Mouse (Mus musculus): ENCODE results near the gene Rapgef2.

Rapgef2 gene

DNA sequence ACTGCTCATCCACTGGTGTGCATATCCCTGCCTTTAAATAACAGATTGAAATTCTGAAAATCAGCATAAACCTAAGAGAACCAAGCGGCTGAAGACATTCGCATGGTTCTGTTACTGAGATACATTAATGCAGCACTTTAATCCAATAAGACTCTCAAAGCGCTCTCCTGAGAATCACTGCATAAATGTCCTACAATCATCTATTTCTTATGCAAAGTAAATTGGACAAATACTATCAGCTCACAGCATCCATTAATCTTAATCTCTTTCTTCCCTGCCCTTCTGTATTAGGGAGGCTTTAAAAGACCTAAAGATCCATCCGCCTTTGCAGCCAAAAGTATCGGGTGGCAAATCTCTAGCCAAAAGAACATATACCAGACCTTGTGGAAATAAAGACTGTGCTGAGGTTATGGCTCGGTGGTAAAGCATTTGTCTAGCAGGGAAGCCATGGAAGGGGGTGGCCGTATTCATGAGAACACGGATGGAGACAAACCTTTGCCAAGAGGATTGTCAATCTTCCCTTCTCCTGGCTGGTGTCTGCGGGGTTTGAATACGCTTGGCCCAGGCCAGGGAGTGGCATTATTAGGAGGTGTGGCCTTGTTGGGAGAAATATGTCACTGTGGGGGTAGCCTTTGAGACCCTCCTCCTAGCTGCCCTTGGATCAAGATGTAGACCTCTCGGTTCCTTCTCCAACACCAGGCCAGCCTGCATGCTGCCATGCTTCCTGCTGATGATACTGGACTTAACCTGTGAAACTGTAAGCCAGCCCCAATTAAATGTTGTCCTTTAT is 10.3 kb downstream of the Rapgef2 start:
- DNase-seq, result no peak

DNA sequence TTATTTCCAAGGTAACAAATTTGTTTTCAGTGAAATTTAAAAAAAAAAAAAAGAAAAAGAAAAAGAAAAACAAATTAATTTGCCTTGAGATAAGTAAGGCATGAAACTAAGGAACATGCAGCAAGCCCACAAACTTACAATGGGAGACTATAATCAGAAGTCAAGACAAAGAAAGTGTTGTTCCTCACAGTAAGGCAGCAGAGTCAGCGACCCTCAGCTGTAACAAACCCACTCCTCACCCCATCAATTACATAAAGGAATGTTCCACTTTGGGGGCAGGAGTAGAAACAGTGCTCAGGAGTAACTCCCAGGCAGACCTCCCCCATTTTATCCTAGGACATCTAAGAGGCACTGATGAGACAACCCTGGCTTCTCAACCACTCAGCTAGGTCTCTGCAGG is 13.0 kb downstream of the Rapgef2 start:
- no peak for DNase-seq

DNA sequence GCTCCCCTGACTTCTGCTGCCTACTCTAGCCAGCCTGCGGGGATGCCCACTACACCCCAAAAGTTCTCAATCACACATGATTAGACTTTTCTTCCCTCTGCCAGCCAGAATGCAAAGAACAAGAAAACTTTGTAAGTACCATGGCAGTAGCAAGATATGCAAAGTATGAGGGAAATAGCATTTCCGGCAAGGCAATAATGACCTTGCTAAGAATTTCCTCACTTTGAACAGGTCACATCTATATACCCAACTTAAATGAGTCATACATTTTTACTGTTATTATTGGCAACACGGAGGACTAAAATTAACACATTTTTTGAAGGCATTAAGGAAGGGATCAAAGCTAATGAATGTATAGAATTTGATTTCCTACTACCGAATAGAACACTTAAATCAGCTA is 13.4 kb downstream of the Rapgef2 start:
- no peak for DNase-seq

DNA sequence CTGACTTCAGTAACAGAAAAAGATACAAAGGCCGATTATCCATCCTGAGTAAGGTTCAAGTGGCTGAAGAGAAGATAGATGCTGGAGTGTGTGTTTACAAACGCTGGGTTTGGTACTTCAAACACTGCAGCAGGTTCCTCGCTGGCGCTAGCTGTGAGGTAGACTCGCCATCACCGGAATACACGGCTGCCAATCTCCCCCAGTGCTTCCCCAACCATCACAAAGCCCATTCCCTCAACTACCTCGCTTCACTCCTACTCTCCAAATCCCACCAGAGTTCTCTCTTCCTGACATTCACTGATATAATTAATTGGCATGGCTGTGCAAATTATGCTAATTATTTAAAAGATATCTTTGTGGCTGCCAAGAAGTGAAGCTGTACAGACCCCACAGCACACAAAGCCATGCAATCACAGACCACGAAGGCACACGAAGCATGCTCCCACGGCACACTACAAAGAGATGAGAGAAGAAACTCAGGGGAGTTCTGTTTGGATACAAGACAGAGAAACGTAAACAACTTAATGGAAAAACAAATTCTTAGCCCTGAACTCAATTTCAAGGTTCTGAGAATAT is 15.2 kb downstream of the Rapgef2 start:
- DNase-seq, result no peak

DNA sequence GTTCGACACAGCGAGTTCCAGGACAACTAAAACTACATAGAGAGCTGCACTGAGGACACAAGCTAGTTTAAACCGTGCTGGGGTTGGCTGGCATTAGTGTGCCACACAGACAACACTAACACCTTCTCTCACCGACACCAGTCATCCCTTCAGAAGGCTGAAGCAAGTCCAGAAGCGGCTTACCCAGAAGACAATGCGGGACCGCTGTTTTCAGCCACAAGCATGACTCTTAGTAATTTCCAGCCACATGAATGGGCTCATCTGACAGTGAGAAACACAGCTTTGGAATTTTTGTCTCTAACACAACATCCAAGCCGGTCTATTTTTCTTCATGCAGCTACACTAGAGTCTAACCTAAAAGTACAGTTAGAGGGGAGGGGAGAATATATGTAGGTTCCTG is 16.4 kb downstream of the Rapgef2 start:
- DNase-seq, result no peak

DNA sequence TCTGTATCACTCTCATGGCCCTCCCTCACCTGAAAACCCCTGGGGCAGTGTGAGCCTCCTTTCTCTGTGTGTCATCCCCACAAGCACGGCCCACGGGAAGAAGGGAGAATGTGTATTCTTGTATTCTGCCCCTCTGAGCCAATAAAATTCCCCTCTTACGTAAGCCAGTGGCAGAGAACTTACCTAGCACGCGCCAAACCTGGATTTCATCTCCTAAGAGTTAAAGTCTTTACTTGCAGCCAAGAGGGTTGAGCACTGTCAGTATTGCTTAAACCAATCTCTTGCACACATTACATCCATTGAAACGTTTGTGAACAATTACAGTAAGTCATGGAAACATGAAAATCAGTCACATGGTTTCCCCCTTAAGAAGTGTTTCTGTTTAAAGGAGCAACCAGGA is 19.3 kb downstream of the Rapgef2 start:
- no peak for DNase-seq

DNA sequence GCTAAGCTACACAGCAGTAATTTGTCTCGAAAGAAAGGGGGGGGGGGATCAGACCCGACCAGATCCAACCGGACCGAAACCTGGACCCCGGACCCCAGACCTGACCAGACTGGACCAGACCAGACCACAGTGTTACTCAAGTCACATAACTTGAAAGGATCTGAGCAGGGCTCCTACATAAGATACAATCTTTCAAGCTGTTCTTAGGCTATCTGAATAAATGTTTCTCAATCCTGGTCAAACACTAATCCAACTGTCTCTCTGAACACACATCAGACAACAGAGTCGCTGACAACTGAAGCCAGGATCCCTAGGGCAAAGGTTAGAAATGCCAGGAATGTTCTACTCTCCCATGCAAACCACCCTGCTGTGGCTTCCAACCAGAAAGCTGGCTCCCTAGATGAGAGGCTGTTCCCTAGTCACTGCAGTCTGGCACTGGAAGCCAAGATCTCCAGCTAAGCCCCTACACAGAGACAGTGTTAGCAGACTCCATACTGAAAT is 24.5 kb downstream of the Rapgef2 start:
- DNase-seq, result no peak

DNA sequence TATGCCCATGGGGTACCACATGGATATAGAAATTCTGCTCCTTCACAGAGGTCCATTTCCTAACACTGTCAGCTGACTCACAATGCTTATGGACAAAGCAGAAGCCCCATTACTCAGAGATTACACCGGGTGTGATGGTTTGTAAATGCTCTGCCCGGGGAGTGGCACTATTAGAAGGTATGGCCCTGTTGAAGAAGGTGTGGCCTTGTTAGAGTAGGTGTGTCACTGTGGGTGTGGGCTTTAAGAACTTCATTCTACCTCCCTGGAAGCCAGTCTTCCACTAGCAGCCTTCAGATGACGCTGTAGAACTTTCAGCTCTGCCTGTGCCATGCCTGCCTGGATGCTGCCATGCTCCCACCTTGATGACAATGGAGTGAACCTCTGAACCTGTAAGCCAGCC is 32.3 kb downstream of the Rapgef2 start:
- no peak for DNase-seq

DNA sequence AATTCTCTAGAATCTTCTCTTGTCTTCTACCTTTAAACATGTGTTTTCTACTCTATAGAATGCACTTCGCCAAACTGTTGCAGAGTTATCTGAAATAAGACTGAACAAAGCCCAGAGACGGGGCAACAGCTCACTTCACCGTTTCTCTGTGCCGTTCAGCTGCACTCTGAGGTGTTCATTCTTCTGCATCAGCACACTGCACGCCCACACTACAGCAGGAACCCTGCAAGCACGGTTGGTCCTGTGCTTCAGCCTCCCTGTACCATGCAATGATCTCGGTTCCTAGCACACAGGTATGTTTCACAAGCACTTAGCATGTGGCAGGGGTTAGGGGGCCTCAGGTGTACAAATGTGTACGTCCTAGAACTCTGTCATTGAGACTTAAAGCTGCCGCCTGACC is 32.9 kb downstream of the Rapgef2 start:
- peak; percentile 41 for DNase-seq

DNA sequence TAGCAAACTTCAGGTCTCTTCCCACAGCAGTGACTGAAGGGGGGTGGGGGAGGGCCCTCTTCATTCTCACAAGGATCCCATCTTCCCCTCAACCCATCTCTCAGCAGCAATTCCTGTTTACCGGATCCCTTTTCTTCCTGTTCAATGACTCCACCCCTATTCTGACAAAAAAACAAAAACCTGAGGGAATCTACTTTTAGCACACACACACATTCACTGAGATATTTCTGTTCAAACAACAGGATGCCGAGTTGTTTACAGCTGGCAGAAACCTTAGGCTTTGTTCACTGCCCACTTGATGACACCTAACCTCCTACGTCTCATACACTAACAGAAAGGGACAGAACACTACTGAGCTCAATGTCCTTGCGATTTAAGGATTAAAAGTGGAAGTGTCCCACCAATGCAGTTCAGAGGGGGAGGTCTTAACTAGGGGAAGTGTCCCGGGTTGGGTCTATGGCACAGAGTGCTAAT is 33.4 kb downstream of the Rapgef2 start:
- DNase-seq, result no peak

DNA sequence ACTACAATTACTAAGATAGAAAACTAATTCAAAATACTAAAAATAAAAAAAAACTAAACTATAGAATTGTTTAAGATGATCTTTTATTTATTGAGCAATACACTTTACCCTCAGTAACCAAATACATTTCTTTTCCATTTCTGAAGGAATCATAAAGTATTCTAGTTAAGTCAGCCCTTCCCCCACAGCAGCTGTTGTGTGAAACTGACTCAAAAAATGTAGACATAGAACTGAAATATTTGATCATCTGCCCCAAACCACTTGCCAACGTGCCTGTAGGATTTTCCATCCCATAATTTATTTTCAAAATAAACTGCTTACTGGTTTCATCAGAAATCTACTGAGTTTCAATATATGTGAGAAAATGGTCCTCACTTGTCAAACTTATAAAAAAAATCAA is 36.4 kb downstream of the Rapgef2 start:
- DNase-seq, result no peak

DNA sequence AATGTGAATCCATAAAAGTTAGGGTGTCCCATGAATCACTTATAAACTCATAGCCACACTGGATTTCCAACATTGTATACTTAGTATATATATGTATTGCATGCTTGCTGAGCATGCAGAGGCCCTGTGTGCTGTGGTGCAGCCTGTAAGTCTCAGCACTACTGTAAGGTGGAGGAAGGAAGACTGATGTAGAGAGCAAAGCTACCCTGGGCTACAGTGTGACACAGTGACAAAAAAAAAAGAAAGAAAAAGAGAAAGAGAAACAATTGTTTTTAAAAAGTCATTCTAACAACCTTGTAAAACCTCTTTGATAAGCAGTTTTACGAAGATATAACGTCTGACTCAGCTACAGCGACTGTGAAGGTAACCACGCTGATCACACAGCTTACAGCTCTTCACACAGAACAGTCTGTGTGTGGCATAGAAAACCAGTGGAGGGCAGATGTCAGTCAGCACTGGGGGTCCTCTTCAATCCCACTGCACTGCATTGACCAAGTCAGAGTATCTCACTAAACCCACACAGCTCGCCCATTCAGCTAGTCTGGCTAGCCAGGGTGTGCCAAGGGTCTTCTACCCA is 37.6 kb downstream of the Rapgef2 start:
- DNase-seq, result no peak

DNA sequence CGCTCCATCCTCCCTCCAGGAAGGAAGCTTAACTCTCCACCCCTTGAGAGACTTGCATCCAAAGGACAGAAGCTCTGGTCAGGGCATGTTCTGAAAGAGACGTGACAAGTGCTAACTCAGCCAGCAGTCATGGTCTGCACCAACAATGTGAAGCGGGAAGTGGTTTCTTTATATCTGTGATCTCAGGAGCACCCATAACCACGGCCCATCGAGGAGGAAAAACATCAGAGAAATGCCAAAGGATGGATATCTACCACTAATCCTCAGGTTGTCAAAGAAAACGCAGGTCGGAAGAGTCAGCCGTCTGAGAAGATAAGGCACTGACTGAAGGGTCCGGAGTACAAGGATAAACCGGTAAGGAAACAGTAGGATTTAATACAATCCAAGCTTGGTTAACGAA is 38.1 kb downstream of the Rapgef2 start:
- no peak for DNase-seq

DNA sequence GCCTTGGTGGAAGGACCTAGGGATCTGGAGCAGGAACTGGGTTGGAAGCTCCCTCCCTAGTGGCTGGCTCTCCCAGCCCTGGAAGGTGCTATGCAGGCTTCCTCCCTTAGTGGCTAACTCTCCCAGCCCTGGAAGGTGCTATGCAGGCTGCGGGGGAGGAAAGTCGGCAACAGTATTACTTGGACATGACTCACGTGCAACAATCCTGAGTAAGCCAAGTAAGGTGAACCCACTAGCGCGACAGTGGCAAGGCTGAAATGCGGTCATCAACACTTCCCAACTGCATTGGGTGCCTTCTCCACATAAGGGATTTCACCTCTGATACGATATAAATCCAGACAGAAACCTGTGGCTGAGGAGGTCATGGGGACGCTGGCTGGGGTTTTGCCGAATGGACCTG is 42.0 kb downstream of the Rapgef2 start:
- no peak for DNase-seq

DNA sequence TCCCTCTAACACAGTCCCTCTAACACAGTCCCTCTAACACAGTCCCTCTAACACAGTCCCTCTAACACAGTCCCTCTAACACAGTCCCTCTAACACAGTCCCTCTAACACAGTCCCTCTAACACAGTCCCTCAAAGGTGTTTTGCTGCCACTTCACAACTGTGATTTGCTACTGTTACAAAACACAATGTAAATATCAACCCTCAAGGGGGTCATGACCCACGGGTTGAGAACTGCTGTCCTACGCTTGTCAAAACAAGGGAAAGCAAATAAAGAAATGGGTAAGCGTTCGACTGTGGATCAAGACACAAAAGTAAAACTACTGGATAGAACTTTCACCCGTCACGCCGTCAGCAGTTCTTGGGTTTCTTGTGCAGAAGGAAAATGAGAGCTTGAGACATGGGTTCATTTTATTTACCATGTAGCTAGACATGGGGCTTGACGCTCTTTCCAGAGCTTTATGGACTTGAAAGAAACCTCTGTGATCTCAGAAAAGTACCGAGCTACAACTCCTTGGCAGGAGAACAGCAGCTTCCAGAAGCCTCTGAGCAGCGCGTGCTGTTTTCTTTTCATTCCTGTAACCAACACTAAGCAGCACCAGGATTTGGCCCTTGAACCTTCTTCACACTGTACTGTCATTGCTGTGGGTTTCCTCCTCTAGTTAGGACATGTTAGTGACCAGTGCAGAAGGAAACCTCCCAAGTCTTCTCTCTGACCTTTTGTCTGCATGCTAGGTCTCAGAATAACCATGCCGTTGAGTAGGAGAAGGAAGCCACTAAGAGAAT is 43.2 kb downstream of the Rapgef2 start:
- no peak for DNase-seq

DNA sequence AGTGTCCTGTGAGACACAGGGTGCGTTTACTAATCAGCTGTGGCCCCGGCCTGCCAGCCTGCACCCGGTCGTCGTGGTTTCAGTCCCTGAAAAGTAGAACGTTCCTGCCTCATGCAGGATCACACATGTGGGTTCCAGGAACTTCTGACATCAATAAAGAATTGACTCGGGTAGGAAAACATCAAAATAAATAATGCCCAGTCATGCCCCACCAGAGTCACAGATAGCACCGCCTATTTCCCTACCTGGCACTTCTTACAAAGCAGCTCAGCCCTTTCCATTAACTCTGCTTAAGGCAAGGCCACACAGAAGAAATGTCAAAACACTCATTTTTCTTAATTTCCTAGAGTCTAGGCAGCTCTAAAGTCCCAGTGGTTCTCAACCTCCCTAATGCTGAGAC is 44.0 kb downstream of the Rapgef2 start:
- DNase-seq, result no peak

DNA sequence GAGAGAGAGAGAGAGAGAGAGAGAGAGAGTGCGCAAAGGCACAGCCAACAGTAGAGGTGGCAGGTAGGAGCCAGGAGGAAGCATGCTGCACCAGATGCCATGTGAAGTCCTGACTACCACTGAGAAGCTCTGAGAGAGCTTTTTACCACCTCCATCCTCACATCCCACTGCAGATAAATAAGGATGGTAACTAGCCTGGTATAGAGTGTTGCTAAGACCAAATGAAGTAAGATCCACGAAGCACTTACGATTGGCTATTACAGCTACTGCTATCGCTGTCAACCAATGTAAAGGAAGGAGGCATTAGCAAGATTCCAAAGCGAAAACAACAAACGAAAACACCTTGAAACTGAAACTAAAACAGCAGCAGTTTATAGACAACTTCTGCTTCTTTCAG is 47.3 kb downstream of the Rapgef2 start:
- DNase-seq, result peak; percentile 43

DNA sequence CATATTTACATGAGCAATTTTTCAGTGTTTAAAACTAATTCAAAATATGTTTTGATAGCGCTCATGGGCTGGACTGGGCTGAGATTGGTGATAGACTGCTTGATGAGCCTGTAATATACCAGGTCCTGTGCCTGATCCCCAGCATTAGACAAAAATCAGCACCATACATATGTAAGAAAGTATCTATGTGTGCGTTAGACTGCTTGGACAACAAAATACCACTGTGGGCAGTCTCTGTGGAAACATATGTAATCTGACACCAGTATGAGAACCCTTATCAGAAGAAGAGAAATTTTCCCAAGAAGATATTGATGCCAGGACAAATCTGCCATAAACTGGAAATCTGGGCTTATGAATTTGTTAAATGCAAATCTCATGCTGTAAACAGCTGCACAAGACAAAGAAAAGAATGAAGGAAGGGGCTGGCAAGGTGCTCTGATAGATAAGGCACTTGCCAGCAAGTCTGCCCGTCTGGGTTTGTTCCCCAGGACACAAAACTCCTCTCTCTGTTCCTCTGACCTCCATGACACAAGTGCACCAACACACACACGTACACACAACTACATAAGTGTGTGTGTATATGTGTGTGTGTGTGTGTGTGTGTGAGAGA is 47.8 kb downstream of the Rapgef2 start:
- no peak for DNase-seq

DNA sequence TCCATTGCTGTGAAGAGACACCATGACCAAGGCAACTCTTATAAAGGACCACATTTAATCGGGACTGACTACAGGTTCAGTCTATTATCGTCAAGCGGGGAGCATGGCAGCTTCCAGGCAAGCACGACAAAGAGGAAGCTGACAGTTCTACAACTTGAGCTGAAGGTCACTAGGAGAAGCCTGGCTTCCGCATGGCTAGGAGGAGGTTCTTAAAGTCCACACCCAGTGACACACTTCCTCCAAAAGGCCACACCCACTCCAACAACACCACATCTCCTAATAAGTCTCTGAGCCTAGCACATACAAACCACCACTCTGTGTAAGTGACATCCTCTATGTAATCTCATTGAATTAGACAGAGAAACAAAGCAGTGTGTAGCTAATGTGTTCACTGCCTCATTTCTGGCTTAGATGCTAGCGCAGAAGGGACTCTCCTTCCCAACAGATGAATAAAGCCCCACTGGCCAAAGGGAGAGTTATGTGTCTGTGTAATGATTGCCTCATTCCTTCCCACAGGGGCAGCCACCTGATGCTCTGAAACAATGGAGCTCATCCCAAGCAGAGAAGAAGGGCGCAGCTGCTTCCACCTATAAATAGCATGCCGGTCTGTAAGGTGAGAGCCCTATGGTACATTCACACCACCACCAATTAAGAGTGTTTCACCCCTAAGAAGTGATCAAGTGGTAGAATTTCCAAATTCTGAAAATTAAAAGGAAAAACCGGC is 48.5 kb downstream of the Rapgef2 start:
- DNase-seq, result peak; percentile 36

DNA sequence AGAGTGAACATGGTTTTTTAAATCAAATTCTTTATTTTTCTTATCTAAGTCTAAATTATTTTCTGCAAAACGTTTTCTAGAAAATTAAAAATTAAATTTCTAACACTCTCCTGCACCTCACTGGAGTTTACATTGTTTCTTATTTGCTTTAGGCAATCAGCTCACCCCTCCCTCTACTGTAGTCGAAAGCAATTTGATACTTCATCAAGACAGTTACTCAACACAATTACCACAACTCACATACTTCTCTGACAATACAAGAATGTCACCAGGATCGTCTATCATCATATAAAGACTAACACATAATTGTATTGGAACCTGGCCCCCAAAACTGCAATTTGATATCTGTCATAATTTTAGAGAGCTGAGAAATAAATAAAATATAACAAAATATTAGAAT is 51.8 kb downstream of the Rapgef2 start:
- DNase-seq, result no peak

DNA sequence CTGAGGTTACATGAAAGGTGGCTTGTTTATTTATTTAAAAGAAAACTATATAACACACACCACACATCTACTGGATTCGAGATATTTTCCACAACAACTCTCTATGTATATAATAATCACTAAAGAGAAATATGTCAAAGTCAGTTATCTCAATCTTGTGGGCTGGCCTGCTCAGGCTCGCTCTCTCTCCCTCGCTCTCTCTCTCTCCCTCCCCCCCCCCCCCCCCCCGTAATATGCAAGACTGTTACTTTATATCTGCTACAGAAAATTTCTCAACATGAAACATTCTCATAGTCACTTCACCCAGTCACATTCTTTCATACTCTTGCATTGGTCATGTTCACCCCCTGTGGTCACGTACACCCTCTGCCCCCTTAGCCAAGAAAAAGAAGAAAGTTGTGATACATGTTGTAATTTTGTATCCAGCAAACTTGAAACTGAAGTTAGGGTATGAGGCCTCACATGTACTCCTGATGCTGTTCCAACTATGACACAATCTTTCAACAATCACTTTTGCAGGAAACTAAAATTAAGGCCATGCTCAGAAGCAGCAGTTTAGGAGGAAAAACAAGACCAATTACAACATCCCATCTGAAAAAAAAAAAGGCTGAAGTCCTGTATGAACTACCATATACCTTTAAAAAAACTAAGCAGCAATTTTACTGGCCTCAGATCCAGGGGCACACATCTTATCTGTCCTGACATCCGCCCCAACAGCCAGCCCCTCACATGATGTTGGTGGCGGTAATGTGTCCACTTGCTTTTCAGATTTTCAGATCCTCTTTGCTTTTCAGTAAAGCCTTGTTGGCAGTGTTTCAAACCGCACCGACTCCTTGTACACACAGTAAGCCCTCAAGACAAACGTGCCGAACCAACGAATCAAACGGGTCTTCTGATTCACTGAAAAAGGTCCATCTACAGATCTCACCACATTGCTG is 52.6 kb downstream of the Rapgef2 start:
- no peak for DNase-seq

Data from thymus, postnatal 4 days (tissue).